Mouse (Mus musculus) mature B cell (primary cell): ENCODE measurements around the gene Aqp6.

ENCODE experiments used
- in situ Hi-C: fragments of 300-500 bp; cut with MboI; formaldehyde crosslinking; loops from 2 replicates; pipeline ENCODE4 v1.14.3; 2019

The Aqp6 gene

GRCm38 (mm10) chr15:99599245-99600070 is 1.7 kb upstream of the Aqp6 start:
- in situ Hi-C loops = no loop called here

DNA sequence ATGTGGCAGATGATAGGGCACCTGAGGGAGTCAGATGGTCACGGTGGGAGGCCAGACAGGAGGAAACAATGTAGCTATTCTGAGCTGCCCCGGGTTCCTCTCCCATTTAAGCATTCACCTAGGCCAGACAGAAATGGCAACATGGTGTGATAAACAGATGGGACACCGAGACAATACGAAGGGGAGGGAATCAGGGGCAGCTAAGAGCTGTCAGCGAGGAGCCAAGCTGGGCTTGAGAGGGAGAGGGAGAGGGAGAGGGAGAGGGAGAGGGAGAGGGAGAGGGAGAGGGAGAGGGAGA is 572 bp downstream of the Aqp6 start:
- in situ Hi-C loops = no loop called here

- in situ Hi-C loops = no loop called here
Observed at GRCm38 (mm10) chr15:99602206-99602820, 1.1 kb downstream of the Aqp6 start.

- in situ Hi-C loops = no loop called here
Observed at GRCm38 (mm10) chr15:99603216-99603615, 2.0 kb downstream of the Aqp6 start.

- in situ Hi-C loops = no loop called here
Observed at GRCm38 (mm10) chr15:99605595-99605994, 4.4 kb downstream of the Aqp6 start.

DNA sequence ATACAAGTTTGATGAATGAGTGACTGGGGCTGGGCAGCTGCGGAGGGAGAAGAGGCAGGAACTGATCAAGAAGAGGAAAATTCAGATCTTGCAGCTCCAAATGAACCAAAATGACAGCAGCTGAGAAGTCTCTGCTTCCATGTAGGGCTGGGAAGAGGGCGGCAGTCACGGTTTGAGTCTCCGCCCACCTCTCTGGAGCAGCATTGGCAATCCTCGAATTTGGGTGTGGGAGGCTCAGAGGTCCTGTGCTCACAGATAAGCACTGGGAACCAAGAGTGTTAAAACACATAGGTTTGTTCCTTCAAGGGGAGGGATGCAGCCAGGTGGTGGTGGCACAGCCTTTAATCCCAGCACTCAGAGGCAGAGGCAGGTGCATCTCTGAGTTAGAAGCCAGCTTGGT is 5.3 kb downstream of the Aqp6 start:
- in situ Hi-C loops = no loop called here

GRCm38 (mm10) chr15:99607388-99608113 is 6.4 kb downstream of the Aqp6 start:
- in situ Hi-C loops = no loop called here

GRCm38 (mm10) chr15:99608382-99609125 is 7.4 kb downstream of the Aqp6 start:
- in situ Hi-C loops = no loop called here

DNA sequence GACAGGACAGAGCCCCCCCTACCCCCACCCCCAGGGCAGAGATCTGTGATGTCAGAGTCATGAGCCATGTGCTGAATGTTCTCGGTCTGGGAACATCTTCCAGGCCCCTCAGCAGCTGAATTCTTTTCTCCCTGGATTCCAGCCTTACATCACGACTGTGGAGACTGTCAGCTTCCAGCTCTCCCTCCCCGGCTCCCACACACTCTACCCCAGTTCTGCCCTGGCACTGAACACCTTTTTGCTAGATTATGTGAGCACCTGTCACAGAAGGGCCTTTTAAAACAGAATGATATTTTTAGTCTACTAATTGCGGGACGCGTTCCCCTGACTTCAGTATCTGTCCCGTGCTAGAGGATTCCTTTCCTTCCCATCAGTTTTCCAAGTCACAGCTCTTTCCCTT is 10.4 kb downstream of the Aqp6 start:
- in situ Hi-C loops = no loop called here

- in situ Hi-C loops = no loop called here
Observed at GRCm38 (mm10) chr15:99614273-99614672, 13.1 kb downstream of the Aqp6 start.

DNA sequence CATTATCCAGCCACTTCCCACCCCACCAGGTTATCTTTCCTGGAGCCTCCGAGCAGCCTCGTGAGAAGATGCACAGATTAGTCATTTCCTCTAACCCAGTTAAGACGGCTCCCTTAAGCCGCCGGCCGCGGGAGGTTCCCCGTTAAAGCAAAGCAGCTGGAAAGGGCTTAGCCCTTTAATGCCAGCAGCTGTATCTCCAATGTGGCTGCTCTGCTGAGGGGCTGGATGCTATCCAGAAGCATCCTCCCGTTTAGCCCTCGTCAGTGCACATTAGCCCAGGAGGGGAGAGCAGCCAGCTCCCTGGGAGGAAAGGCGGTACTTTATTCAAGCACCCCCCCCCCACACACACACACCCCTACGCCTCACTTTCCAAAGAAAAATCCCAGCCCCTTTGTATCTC is 13.6 kb downstream of the Aqp6 start:
- in situ Hi-C loops = no loop called here

DNA sequence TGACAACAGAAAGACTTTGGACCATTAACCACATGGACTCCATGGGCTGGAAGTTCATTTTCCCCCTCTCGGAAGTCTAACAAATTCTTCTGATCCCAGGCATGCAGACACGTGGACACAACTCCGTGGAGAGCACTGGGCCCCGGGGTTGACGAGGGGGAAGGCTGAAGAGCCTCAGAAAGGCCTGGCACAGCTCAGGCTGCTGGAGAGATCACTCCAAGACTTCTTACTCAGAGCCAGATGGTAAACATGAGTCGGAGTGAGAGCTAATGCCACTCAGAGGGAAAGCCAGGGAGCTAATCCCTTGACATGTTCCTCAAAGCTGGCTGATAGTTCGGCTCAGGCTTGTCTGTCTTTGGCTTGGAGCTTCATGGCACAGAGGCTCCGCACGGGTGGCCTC is 14.0 kb downstream of the Aqp6 start:
- in situ Hi-C loops = no loop called here

- in situ Hi-C loops = no loop called here
Observed at GRCm38 (mm10) chr15:99618595-99618994, 17.4 kb downstream of the Aqp6 start.

GRCm38 (mm10) chr15:99619821-99620220 is 18.6 kb downstream of the Aqp6 start:
- in situ Hi-C loops = no loop called here

- in situ Hi-C loops = no loop called here
Observed at GRCm38 (mm10) chr15:99622063-99622462, 20.9 kb downstream of the Aqp6 start.

DNA sequence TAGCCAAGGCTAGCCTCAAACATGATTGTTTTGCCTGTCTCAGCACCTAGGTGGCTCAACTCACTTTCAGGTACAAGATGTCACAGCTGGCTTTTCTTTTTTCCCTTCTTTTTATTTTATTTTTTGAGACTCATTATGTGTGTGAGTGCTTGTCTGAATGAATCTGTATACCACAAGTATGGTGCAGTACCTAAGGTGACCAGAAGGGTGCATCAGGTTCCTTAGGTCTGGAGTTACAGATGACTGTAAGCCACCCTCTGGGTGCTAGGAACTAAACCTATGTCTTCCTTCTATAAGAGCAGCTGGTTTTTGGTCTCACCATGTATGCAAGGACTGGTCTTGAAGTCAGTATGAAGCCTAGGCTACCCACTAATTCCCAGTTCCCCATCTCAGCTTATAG is 30.4 kb downstream of the Aqp6 start:
- in situ Hi-C loops = no loop called here

DNA sequence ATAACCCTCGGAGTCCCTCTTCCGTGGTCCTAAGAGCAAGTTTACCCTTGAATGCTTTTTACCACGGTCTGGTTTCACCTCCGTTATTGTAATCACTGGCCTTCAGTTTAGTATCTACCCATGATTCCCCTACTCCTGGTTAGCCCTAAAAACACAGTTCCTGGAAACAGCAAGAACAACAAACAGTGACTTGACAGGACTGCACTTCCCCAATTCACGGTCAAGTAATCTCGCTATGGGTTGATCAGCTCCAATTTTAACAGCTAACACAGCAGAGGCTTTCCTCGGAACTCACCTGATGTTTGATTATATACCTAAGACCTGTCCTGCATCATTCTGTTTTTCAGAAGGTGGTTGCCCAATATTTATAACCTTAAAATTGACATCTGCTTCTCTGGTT is 33.5 kb downstream of the Aqp6 start:
- in situ Hi-C loops = no loop called here

- in situ Hi-C loops = no loop called here
Observed at GRCm38 (mm10) chr15:99637405-99638123, 36.4 kb downstream of the Aqp6 start.

- in situ Hi-C loops = no loop called here
Observed at GRCm38 (mm10) chr15:99638124-99638485, 36.9 kb downstream of the Aqp6 start.

- in situ Hi-C loops = no loop called here
Observed at GRCm38 (mm10) chr15:99642622-99643021, 41.4 kb downstream of the Aqp6 start.

DNA sequence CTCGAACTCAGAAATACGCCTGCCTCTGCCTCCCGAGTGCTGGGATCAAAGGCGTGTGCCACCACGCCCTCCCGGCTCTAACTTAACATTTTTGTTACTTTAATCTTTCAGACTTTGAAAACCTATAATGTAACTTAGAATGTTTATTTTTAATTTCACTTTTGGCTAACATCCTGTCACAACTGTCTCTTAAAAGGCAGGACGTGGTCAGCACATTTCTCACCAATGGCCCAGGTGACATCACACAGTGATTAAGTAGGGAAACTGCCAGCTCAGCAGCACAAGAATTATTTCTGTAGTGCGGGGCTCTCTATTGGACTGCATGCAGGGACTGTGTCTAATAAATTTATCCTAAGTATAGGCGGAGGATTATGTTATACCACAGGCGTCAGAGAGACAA is 42.6 kb downstream of the Aqp6 start:
- in situ Hi-C loops = no loop called here

GRCm38 (mm10) chr15:99644776-99645175 is 43.6 kb downstream of the Aqp6 start:
- in situ Hi-C loops = no loop called here
